Mouse (Mus musculus) left cerebral cortex, adult 2 months (tissue): ENCODE results near the gene Sqor. TPM values are rescaled to one million over a fixed set of nuclear protein-coding genes. Genes with fewer than 3 reads are reported as not detected.

ENCODE experiments used
- DNase-seq, 2 experiments: peaks; one replicate each; pipeline ENCODE4 v3.0.0; 2021 to 2022; ENCODE audit warnings: low spot score in 2 of 2, mixed read lengths in 1 of 2; ENCODE audit errors: extremely low spot score in 1 of 2
- H3K27ac ChIP-seq: fragments of 200-600 bp; 2 replicates; pipeline ENCODE4 v1.8.1; 2022
- H3K4me3 ChIP-seq: fragments of 200-600 bp; 2 replicates; pipeline ENCODE4 v1.8.1; 2022
- CTCF ChIP-seq: fragments of 200-600 bp; IDR thresholded peaks from 2 replicates; pipeline ENCODE4 v1.8.1; 2022; ENCODE audit warnings: antibody characterized with exemption, mild to moderate bottlenecking, moderate library complexity
- intact Hi-C: fragments of 180-260 bp; cut with DNase I; formaldehyde crosslinking; loops from one replicate; pipeline ENCODE4 v1.15.1; 2025
- total RNA-seq, 2 experiments: library from RNA; stranded (reverse); gene quantifications; 2 replicates each; pipeline ENCODE4 v1.2.3; 2021

Gene Sqor
- total RNA-seq, 2 experiments from 2014 or later, result 4.6 to 7.0 TPM

DNA sequence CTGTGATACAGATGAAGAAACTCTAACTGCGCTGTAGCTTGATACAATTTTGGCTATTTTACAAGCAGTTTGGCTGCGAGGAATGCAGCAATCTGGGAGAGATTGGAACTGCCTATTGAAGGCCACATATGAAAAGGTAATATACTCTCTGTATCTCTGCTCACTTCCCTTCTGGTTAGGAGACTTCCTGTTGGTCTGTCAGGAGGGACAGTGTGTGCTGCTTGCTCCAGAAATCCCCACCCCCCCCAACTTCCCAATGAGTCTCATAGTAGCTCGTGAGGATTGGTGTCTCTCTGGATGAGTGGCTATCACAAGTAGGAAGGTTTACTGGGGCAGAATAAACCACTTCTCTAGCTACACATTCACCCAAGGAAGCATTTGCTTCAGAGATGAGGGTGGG is 2.0 kb upstream of the Sqor start:
- Histone ChIP-seq H3K4me3 (no peak overlapping the region), H3K27ac (no peak overlapping the region)
- DNase-seq, result no peak
- TF ChIP-seq CTCF, result no peak
- intact Hi-C loops, result no loop called here

DNA sequence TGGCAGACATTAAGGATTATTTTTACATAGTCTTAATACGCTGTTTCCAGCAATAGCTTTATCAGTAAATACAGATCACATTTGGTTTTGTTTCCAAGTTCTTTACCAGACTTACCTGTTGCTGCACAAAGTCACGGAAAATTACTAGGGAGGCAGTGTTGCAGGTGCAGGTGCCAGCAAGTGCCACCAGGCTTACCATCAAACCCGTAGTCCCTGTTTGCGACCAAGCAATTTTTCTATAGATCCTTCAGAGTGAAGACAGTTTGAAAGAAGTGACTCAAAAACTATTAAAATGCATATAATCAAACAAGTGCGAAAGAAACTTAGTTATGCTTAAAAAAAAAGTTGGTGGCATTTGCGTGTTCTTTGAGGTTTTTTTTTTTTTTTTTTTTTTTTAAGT is 511 bp upstream of the Sqor start:
- no peak for DNase-seq
- Histone ChIP-seq H3K27ac (no peak overlapping the region), H3K4me3 (no peak overlapping the region)
- intact Hi-C loops, result no loop called here
- TF ChIP-seq CTCF, result no peak

DNA sequence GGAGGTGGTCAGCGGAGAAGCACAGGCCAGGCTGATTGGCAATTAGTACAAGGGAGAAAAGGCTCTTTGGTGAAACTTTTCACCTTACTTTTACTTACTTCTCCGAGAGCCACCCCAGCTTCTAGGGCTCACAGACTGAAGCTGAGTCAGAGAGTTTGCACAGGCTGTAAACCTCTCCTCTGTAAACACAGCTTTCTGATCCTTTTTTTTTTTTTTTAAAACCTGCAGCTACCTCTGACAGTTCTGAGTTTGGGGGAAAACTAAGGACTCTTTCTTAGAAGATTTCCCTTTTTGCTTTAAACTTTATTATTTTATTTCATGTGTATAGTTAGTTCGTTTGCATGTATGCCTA is 733 bp downstream of the Sqor start:
- intact Hi-C loops, result no loop called here
- DNase-seq, result no peak
- H3K4me3 ChIP-seq, result peak overlapping the region; percentile 61
- TF ChIP-seq CTCF, result no peak
- H3K27ac ChIP-seq, result no peak overlapping the region; the same call in 1 of the 2 replicates

DNA sequence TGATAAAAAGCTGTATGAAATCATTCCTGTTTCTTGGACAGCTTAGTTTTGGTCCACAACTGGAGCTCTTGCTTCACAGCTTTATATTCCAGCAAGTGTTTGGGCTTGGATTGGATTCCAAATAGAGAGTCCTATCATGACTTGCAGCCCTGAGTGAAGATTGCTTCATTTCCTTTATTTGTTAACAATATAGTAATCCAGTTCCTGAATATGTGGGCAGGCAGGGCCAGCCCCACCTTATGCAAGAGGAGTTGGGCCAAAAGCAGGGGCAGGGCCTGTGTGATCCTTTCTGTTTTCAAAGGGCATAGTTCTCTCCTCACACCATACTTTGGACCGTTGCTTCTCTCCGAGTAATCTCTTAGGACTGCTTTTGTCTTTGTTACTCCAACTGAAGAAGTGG is 6.0 kb downstream of the Sqor start:
- TF ChIP-seq CTCF, result no peak
- intact Hi-C loops, result no loop called here
- no peak overlapping the region for H3K4me3 ChIP-seq
- no peak for DNase-seq
- H3K27ac ChIP-seq, result no peak overlapping the region

DNA sequence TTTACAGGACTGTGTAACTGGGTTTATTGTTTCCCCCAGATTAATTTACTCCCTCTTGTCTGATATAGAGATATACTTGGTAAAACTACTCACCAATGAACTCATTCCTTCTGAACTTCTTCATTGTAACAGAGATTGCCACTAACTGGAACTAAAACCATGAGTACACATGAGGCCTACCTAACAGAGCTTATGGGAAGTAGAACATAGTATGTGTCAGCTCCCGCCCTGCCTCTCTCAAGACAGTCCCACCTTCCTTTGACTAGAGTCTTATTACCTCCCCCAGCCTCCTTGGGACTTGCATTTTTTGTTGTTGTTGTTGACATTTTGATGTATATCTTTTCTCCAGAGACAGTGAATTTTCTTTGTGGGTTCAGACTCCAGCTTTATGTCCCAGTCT is 7.9 kb downstream of the Sqor start:
- Histone ChIP-seq H3K27ac (no peak overlapping the region), H3K4me3 (no peak overlapping the region)
- no peak for DNase-seq
- no peak for TF ChIP-seq CTCF
- intact Hi-C loops, result no loop called here

DNA sequence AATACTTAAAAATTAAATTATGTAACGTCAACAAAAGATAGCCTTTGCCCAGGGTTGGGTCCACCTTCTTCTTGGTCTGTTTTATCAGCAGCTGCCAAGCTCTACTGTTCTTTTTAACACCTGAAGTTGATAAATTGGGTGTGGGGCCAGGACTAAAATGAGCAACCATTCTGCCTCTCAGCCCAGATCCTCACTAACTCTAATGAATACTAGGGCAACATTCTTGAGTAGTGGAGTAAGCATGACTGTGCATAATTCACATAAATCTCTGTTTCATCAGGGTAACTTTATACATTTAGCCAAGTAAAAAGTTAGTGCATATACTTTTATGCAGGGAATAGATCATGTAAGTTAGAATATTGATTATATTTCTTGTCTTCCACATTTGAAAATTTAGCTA is 10.5 kb downstream of the Sqor start:
- no peak overlapping the region for H3K27ac ChIP-seq
- no peak for TF ChIP-seq CTCF
- intact Hi-C loops, result no loop called here
- DNase-seq, result no peak
- H3K4me3 ChIP-seq, result no peak overlapping the region

DNA sequence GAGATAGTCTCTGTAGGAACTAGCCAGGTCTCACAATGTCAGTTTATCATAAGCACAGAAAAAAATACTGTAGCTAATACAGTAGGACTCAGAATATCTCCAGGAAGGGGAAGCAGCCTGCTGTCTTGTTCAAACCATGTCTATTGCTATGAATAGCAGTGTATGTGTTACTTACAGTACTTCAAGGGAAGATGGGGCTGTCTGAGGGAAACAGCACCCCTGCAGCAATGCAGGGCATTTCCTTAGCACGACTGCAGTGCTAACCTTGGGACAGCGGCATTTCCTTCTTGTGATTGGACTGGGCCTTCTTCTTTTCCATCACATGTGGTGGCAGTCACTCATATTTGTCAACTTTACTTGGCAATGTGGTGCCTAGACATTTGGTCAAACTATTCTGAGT is 11.8 kb downstream of the Sqor start:
- TF ChIP-seq CTCF, result no peak
- DNase-seq, result no peak
- no peak overlapping the region for H3K4me3 ChIP-seq
- no peak overlapping the region for H3K27ac ChIP-seq
- intact Hi-C loops, result no loop called here

DNA sequence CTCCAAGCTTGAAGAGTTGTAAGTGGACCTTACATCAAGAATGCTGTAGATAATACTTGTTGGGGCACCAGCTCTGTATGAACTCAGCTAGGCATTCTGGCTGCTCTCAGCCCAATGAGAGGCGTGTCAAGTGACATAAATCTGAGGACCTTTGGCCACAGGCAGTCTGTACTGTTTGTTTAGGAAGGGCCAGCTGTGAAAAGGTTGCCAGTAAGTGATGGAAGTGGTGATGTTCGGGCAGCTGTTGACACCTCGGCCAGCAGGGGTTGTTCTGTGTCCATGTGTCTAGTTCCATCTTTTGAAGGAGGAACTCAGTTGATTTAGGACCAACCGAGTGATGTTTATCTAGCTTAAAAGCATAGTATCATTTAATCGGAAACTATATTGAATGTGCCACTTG is 14.9 kb downstream of the Sqor start:
- no peak overlapping the region for H3K4me3 ChIP-seq
- H3K27ac ChIP-seq, result no peak overlapping the region
- no peak for TF ChIP-seq CTCF
- DNase-seq, result no peak
- intact Hi-C loops, result no loop called here

DNA sequence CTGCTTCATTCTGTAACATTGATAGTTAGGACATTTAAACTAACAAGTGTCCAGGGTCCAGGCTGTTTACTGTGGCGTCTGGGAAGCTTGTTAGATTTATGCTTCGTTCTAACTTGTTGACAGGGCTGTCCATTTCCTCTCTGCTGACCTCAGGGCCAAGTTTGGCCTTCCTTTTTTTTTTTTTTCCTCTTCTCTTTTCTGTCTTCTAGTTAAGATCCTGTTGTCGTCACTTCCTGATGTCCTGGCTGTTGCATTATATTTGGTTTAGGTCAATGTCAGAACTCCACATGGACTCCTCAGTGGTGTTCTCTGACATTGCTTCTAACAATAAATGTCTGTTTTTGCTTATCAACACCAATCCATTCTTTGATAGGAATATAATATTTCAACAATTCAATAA is 15.4 kb downstream of the Sqor start:
- no peak for TF ChIP-seq CTCF
- intact Hi-C loops, result no loop called here
- H3K4me3 ChIP-seq, result no peak overlapping the region
- H3K27ac ChIP-seq, result no peak overlapping the region
- DNase-seq, result no peak

DNA sequence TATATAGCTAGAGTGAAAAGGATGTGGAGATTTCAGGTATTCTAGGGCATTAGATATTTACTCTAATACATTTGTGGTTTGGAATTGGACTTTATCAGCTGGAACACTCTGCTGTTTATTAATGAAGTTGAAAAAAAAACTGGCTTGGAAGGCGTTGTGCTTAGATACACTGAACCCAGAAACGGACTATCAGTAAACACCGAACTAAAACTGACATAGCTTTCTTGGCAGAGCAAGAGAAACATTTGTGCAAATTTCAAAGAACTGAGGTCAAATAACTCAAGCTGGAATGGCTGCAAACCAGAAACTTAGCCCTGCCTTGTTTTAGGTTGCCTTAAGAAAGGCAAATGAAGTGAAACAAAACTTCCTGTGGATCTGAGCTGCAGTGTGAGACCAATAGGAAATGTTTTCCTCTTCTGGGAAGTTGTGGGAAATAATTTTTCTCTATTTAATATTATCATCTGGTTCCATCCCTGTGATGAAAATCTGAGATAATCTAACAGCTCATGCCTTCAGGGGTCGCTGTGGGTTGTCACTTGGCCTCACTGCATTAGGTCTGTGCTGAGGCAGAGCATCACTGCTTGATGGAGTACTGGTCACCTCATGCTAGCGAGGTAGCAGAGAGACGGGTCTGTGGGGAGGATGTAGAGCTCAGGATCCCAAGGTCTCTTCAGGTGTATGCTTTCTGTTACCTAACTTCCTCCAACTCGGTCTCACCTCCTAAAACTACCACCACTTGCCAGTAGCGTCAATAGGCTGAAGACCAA is 16.7 kb downstream of the Sqor start:
- intact Hi-C loops, result no loop called here
- Histone ChIP-seq H3K27ac (no peak overlapping the region), H3K4me3 (no peak overlapping the region)
- TF ChIP-seq CTCF, result no peak
- DNase-seq, result no peak

DNA sequence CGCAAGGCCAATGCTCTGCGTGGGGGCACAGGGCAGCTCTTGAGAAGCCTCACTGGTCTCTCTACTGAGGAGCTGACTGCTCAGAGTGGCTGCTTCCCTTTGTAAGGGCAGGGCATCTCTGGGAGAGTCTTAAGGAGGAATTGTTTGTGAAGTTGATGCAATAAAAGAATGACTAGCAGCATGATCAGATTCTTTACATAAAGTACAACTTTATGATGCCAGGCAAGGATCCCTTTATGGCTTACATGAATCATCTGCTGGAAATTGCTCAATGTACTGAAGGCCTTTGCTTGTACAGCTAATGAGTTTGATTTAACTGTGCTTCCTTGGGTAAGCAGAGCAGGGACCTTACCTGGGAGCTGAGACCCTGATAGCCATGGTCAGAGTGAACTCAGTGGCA is 18.7 kb downstream of the Sqor start:
- Histone ChIP-seq H3K27ac (no peak overlapping the region), H3K4me3 (no peak overlapping the region)
- no peak for TF ChIP-seq CTCF
- DNase-seq, result no peak
- intact Hi-C loops, result no loop called here

DNA sequence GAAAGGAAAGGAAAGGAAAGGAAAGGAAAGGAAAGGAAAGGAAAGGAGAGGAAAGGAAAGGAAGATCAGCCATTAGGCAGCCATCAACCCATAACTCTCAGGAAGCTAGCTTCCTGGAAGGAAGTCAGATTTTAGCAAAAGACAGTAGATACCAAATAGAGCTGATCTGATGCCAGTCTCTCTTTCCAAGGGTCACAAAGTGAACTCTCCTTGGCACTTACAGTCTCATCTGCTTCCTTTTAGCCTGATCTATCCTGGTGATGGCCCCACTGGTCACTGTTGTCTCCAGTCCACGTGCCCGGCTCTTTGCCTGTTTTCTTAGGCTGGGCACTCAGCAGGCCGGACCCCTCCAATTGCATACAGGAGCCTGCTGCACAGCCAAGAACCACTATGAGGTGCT is 19.7 kb downstream of the Sqor start:
- no peak for TF ChIP-seq CTCF
- intact Hi-C loops, result no loop called here
- H3K27ac ChIP-seq, result no peak overlapping the region
- no peak overlapping the region for H3K4me3 ChIP-seq
- DNase-seq, result no peak

DNA sequence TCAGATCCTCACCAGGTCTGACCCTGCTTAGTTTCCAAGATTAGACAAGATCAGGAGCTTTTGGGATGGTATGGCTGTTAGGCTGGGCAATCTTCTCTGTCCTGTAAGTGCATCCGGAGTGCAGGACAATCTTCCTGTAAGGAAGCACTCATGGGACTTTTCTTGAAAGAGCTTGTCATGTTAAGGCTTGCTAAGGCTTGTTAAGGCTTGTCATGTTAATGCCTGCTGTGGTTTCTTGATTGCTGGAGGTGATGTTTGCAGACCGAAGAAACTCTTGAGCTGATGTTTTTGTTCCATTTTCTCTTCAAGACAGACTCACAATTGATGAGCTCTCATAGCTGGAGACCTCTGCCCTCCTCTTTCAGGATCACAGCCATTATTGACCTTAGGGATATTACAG is 21.1 kb downstream of the Sqor start:
- no peak for DNase-seq
- Histone ChIP-seq H3K27ac (no peak overlapping the region), H3K4me3 (no peak overlapping the region)
- TF ChIP-seq CTCF, result no peak
- intact Hi-C loops, result no loop called here

DNA sequence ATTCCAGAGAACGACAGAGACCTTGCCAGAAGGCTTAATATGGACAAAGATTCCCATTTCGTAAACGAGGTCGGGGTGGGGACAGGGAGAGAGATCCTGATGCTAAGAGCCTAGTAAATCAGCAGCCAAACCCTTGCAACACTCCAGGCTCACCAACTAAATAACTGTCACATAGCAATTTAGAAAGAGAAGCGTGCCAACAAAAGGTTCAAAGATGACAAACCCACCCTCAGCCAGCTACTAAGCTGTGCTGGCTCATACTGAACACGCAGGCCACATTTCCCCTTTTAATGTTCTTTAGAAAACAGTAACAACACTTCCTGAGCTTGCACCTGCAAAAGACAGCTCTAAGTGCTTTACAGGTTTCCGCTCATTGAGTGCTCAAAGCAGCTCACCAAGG is 24.3 kb downstream of the Sqor start:
- no peak for TF ChIP-seq CTCF
- H3K27ac ChIP-seq, result no peak overlapping the region
- intact Hi-C loops, result no loop called here
- no peak overlapping the region for H3K4me3 ChIP-seq
- DNase-seq, result no peak
